Mouse (Mus musculus) inflammation-experienced regulatory T-cells, adult 6 months (primary cell): ENCODE data around the gene Ganab. TPM values are rescaled to one million over a fixed set of nuclear protein-coding genes. Genes with fewer than 3 reads are reported as not detected.

ENCODE experiments used
- ATAC-seq: one replicate; pipeline ENCODE4 v1.8.0; 2017
- polyA plus RNA-seq, 3 experiments: library from polyadenylated mRNA; unstranded; fragments of 100-300 nt; shearing (Covaris generic); gene quantifications; one replicate each; pipeline ENCODE4 v1.2.1; 2017

Ganab gene
- polyA plus RNA-seq, 3 experiments from 2014 or later: 58.8 to 59.6 (median 59.4) TPM

DNA sequence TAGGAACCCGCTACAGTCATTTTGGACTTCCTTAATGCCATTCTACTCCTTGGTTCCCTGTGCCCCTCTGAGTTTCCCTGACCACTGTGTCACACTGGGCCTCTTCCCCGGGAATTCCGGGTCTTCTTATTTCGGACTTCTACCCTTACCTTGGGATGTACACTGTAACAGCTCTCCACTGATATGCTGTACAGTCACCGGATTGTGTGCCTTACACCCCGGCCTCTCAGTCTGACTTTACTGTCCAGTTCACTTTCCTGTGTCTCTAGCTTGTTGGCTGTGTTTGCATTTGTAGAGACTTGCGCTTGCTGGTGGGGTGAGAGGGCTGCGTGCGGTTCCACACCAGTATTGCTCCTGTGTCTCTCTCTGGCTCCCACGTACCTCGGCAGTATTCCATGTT, 32.2 kb downstream of the Ganab start:
- no peak for ATAC-seq

- no peak for ATAC-seq
Measured at GRCm38 (mm10) chr19:8930771-8931170, 32.9 kb downstream of the Ganab start.

- no peak for ATAC-seq
Measured at GRCm38 (mm10) chr19:8936736-8937135, 38.9 kb downstream of the Ganab start.

DNA sequence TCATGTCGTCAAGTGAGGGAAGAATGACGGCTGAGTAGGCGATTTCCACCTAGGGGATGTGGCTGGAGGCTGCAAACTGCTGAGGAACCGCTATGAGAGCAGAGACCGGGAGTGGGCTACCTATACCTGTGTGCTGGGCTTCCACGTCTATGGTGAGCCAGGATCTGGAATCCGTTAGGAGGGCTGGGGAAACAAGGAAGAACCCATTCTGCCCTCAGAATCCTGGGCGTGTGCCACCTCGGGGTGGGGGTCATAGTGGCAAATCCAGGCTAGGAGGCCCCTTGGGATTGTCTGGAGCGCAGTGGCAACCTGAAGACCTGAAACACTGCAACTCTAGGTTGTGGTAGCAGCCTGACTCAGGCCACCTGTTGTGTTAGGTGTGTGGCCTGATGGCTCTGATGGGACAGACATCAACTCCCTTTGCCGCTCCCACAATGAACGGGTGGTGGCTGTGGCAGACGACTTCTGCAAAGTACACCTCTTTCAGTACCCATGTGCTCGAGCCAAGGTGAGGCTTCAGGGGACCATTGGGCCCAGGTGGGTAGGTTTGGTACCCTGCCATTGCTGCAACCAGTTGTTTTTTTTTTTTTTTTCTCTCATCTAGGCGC, 42.8 kb downstream of the Ganab start:
- no peak for ATAC-seq

- ATAC-seq: no peak
Measured at GRCm38 (mm10) chr19:8941136-8941514, 43.3 kb downstream of the Ganab start.

DNA sequence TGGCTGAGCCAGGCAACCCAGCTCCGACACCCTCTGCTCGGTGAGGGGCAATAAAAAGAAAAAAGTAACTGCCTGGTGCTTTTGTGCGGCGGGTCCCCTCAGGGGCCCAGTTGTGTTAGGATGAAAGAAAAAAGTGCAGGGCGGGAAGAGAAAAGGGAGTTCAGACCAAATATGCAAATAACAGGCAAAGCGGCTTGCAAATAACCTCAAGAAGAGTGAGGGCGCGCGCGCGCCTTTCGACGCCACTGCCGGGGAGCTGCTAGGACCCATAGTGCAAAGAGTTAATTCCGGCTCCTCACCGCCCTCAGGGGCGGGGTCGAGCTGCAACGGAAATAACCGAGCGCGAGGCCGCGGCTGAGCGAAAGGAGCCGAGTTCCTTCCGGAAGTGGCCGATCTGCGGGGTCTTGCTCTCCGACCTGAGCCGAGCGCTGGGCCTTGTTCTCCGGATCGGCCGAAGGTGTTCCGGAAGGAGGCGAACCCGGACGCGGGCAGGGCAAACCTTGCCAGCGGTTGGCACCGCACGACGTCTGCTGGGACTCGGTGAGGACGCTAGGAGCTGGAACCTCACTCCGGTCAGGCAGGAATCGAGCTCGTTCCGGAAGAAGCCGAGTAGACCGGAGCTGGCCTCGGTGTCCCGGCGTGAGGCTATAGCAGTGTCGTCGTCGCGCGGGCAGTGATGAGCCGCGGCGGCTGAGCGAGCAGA, 43.8 kb downstream of the Ganab start, which contains the start of gene Mta2:
Mta2 (plus strand) TSS at position 361 of the 703 bp plus-strand sequence.
- peak; percentile 94 for ATAC-seq

GRCm38 (mm10) chr19:8942276-8942964, 44.5 kb downstream of the Ganab start:
- ATAC-seq: peak; percentile 31

DNA sequence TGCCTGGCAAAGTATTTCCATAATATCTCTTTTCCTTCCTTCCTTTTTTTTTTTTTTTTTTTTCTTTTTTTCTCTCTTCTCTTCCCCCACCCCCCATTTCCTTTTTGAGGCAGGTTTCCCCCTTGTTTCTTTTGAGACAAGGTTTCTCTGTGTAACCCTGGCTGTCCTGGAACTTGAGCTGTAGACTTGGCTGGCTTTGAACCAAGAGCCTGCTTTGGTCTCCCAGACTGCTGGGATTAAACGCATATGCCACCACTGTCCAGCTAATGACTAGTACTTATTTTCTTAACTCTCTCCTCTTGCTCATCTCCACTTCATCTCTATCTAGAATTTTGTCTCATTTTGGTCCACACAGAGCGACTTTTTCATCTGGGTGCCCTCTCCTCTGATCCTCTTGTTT, 45.2 kb downstream of the Ganab start:
- ATAC-seq: no peak

GRCm38 (mm10) chr19:8944062-8944461, 46.2 kb downstream of the Ganab start:
- ATAC-seq: no peak

DNA sequence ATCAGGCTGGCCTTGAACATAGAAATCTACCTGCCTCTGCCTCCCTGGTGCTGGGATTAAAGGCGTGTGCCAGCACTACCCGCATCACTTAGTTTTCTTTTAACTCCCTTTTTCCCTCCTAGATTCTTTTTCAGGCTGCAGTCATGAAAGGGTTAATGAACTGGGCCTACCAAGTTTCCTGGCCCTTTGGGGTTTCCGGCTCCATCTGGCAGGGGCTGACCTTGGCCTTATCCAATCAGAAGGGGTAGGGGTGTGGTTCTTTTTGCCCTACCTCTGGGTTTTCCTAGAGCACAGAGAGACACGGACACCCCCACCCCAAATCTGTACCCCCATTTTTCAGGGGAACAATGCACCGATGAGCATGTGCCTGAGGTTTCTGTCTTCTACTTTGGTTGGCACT, 46.9 kb downstream of the Ganab start:
- ATAC-seq: no peak

DNA sequence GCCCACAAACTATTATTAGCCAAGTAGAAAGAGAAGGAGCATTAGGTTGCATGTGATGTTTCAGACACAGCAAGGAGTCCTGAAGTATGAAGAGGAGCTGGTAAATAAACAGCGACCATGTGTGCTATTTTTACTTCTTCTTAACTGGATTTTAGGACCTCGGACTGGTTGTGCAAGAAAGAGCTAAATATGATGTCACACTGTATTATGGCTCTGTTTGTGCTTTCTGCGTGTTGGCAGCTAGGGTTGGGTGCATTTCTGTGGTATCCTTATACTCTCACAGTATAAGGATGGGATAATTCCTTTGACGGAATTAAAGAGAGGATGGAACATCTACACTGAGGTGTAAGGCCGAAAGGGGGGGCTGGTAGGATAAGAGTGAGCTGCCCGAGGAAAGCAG, 47.4 kb downstream of the Ganab start:
- no peak for ATAC-seq

DNA sequence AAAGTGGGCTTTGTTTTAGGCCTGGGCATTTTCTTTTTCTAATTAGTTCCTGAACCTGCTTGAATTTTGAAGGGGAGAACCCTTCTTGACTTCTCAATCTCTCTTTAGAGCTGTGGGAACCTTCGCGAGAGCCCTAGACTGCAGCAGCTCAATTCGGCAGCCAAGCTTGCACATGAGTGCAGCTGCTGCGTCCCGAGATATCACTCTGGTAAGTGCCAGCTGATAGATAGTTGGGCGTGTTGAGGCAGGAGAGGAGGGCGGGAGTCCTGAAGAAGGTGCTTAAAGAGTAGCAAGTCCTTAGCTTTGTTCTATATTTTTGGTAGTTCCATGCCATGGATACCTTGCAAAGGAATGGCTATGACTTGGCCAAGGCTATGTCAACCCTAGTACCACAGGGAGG, 49.1 kb downstream of the Ganab start:
- ATAC-seq: no peak

DNA sequence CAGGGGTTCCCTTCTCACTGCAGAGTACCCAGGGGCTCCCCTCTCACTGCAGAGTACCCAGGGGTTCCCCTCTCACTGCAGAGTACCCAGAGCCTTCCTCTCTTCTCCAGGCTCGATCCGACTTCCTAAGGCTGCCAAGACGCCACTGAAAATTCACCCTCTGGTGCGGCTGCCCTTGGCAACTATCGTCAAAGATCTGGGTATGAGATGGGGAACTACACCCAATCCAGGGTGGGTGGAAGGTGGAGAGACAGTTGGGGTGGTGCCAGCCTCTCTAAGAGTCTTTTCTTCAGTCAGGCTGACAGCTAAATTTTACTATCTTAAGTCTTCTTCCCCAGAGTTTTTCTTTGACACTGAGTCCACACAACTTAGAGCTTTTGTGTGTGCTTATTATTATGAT, 52.3 kb downstream of the Ganab start:
- no peak for ATAC-seq

GRCm38 (mm10) chr19:8952241-8952640, 54.4 kb downstream of the Ganab start:
- no peak for ATAC-seq

- peak; percentile 96 for ATAC-seq
Measured at GRCm38 (mm10) chr19:8953135-8954039, 55.5 kb downstream of the Ganab start, which contains the start of gene Tut1. Tut1 (plus strand) TSS chr19:8953847.

GRCm38 (mm10) chr19:8954171-8954570, 56.3 kb downstream of the Ganab start:
- ATAC-seq: no peak

DNA sequence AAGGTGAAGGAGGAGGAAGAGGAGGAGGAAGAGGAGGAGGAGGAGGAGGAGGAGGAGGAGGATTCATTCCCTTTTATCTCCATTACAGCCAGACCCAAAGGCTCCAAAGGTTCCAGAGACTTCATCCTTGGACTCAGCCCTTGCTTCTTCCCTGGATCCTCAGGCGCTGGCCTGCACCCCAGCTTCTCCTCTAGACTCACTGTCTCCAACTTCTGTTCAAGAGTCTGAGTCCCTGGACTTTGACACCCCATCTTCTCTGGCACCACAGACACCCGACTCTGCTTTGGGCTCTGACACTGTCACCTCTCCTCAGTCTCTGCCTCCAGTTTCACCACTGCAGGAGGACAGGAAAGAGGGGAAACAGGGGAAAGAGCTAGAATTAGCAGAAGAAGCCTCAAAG, 64.4 kb downstream of the Ganab start:
- no peak for ATAC-seq

DNA sequence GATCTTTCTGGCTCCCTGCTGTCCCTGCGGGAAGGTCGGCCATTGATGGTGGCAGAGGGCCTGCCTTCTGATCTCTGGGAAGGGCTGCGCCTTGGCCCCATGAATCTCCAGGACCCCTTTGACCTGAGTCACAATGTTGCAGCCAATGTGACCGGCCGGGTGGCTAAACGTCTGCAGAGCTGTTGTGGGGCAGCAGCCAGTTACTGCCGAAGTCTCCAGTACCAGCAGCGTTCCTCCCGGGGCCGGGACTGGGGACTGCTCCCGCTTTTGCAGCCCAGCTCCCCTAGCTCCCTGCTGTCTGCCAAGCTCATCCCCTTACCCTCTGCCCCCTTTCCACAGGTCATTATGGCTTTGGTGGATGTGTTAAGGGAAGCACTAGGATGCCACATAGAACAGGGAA, 67.2 kb downstream of the Ganab start:
- ATAC-seq: no peak

DNA sequence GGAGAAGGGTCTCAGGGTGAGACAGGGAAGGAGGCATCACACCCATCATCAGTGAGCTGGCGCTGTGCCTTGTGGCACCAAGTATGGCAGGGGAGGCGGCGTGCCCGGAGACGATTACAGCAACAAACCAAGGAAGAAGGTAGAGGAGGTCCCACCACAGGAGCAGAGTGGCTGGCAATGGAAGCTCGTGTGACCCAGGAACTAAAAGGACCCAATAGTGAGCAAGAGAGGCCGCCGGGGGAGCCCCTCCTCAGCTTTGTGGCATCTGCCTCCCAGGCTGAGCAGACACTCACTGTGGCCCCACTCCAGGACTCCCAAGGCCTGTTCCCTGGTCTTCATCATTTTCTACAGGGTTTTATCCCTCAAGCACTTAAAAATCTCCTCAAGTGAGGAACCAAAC, 67.9 kb downstream of the Ganab start:
- ATAC-seq: no peak

GRCm38 (mm10) chr19:8966198-8966589, 68.3 kb downstream of the Ganab start:
- no peak for ATAC-seq
